Mouse (Mus musculus): ENCODE measurements around the gene Ppa2. TPM values are rescaled to one million over a fixed set of nuclear protein-coding genes. Genes with fewer than 3 reads are reported as not detected.

The Ppa2 gene
- polyA plus RNA-seq, 1 experiment from 2014 or later: 79.9 TPM

- no peak for ATAC-seq (ENCODE audit: low FRiP score, low read depth)
- H3K27ac ChIP-seq (replicated peaks): no peak overlapping the region
- no peak overlapping the region for H3K4me3 ChIP-seq
- H3K36me3 ChIP-seq: no peaks in the 10 kb centered on the region
- no peak overlapping the region for H3K4me2 ChIP-seq (replicated peaks)
- no peak overlapping the region for H3K9ac ChIP-seq (replicated peaks)
- WGBS: 88% methylated on average over 4 of the region's 4 CpGs
- no peaks in the 10 kb centered on the region for H3K9me3 ChIP-seq
- H3K27me3 ChIP-seq: no peaks in the 10 kb centered on the region
- H3K4me1 ChIP-seq: no peaks in the 10 kb centered on the region
Measured at GRCm38 (mm10) chr3:133411123-133411675, 101.3 kb downstream of the Ppa2 start.

GRCm38 (mm10) chr3:133411768-133412167 lies 101.9 kb downstream of the Ppa2 start:
- Histone ChIP-seq H3K9me3 (no peaks in the 10 kb centered on the region), H3K4me1 (no peaks in the 10 kb centered on the region), H3K36me3 (no peaks in the 10 kb centered on the region), H3K27ac (replicated peaks) (no peak overlapping the region), H3K4me2 (replicated peaks) (no peak overlapping the region), H3K9ac (replicated peaks) (no peak overlapping the region), H3K27me3 (no peaks in the 10 kb centered on the region), H3K4me3 (no peak overlapping the region)
- ATAC-seq (ENCODE audit: low FRiP score, low read depth): no peak
- WGBS: 91% methylated on average over 8 of the region's 8 CpGs

- no peak overlapping the region for H3K27ac ChIP-seq (replicated peaks)
- no peaks in the 10 kb centered on the region for H3K4me1 ChIP-seq
- WGBS: 91% methylated on average over 4 of the region's 4 CpGs
- H3K9ac ChIP-seq (replicated peaks): no peak overlapping the region
- ATAC-seq (ENCODE audit: low FRiP score, low read depth): no peak
- H3K27me3 ChIP-seq: no peaks in the 10 kb centered on the region
- H3K4me3 ChIP-seq: no peak overlapping the region
- no peaks in the 10 kb centered on the region for H3K36me3 ChIP-seq
- H3K4me2 ChIP-seq (replicated peaks): no peak overlapping the region
- H3K9me3 ChIP-seq: no peaks in the 10 kb centered on the region
Measured at GRCm38 (mm10) chr3:133414747-133415146, 104.8 kb downstream of the Ppa2 start.

- ATAC-seq (ENCODE audit: low FRiP score, low read depth): no peak
- no peak overlapping the region for H3K27ac ChIP-seq (replicated peaks)
Measured at GRCm38 (mm10) chr3:133423073-133423472, 113.2 kb downstream of the Ppa2 start.

More at GRCm38 (mm10) chr3:133423073-133423472, 113.2 kb downstream of the Ppa2 start:
- Histone ChIP-seq H3K9ac (replicated peaks) (no peak overlapping the region), H3K9me3 (no peaks in the 10 kb centered on the region), H3K27me3 (no peaks in the 10 kb centered on the region), H3K36me3 (no peaks in the 10 kb centered on the region), H3K4me1 (no peaks in the 10 kb centered on the region), H3K4me3 (no peak overlapping the region), H3K4me2 (replicated peaks) (no peak overlapping the region)

Other genes with a start within 250 kb of the Ppa2 start
- 27.6 and 27.7 TPM in 2 replicates for gene Ints12, start 218.3 kb upstream of the Ppa2 start, polyA plus RNA-seq (2016; fragmentation: Nextera tagmentation; extraction: Ambion mirVana)
- gene Gstcd, start 218.1 kb upstream of the Ppa2 start, polyA plus RNA-seq (2016; fragmentation: Nextera tagmentation; extraction: Ambion mirVana): 8.5 and 9.4 TPM in 2 replicates
- 0.08 TPM in 1 of 2 replicates, not detected in the other for gene Arhgef38, start 75.2 kb upstream of the Ppa2 start, polyA plus RNA-seq (2016; fragmentation: Nextera tagmentation; extraction: Ambion mirVana)
- gene Tet2, start 235.0 kb downstream of the Ppa2 start, polyA plus RNA-seq (2016; fragmentation: Nextera tagmentation; extraction: Ambion mirVana): 26.3 and 31.5 TPM in 2 replicates